Mouse (Mus musculus): ENCODE measurements at regions not wholly inside any gene's neighbourhood (a gene's known extent, or its start where the extent isn't known, plus 50 kb on each side); places are given as distances from the start of the nearest gene placed in this dataset.
"Not testable (repeated sequence)": the region's sequence is repeated elsewhere in the genome, so short reads cannot be mapped to it uniquely, and the experiment has no call there.

- 84% methylated on average over 3 of the region's 3 CpGs for WGBS
- no peak overlapping the region for H3K27ac ChIP-seq (replicated peaks)
- no peaks in the 10 kb centered on the region for H3K27me3 ChIP-seq (ENCODE audit: low read depth, poor library complexity, severe bottlenecking)
- H3K36me3 ChIP-seq: no peaks in the 10 kb centered on the region
- H3K9me3 ChIP-seq (replicated peaks): no peaks in the 10 kb centered on the region
- no peak overlapping the region for H3K4me3 ChIP-seq
- no peak for DNase-seq (ENCODE audit: low spot score)
- no peaks in the 10 kb centered on the region for H3K4me1 ChIP-seq
These were observed 531.2 kb downstream of the Synb start for GRCm38 (mm10) chr14:68762916-68763315.

GRCm38 (mm10) chr14:68744661-68745060 lies 549.4 kb downstream of the Synb start:
- H3K4me3 ChIP-seq: no peak overlapping the region
- no peaks in the 10 kb centered on the region for H3K27me3 ChIP-seq (ENCODE audit: low read depth, poor library complexity, severe bottlenecking)
- DNase-seq (ENCODE audit: low spot score): no peak
- no peaks in the 10 kb centered on the region for H3K4me1 ChIP-seq
- H3K36me3 ChIP-seq: no peaks in the 10 kb centered on the region
- 69% methylated on average over 2 of the region's 2 CpGs for WGBS
- H3K9me3 ChIP-seq (replicated peaks): no peaks in the 10 kb centered on the region
- H3K27ac ChIP-seq (replicated peaks): no peak overlapping the region

GRCm38 (mm10) chr14:68738474-68738873 lies 555.6 kb downstream of the Synb start:
- H3K4me1 ChIP-seq: no peaks in the 10 kb centered on the region
- H3K27me3 ChIP-seq (ENCODE audit: low read depth, poor library complexity, severe bottlenecking): no peaks in the 10 kb centered on the region
- H3K36me3 ChIP-seq: no peaks in the 10 kb centered on the region
- WGBS: no CpG with 5 or more reads among the region's 1 CpGs
- no peak for DNase-seq (ENCODE audit: low spot score)
- H3K27ac ChIP-seq (replicated peaks): no peak overlapping the region
- H3K9me3 ChIP-seq (replicated peaks): no peaks in the 10 kb centered on the region
- H3K4me3 ChIP-seq: no peak overlapping the region

GRCm38 (mm10) chr14:68735756-68736155 lies 558.3 kb downstream of the Synb start:
- H3K27me3 ChIP-seq (ENCODE audit: low read depth, poor library complexity, severe bottlenecking); H3K4me1 ChIP-seq; H3K27ac ChIP-seq (replicated peaks); H3K36me3 ChIP-seq; H3K9me3 ChIP-seq (replicated peaks); H3K4me3 ChIP-seq: not testable (repeated sequence)
- DNase-seq (ENCODE audit: low spot score): peak; percentile 67
- WGBS: 72% methylated on average over 2 of the region's 2 CpGs

GRCm38 (mm10) chr14:68721156-68721555 lies 572.9 kb downstream of the Synb start:
- DNase-seq (ENCODE audit: low spot score): no peak
- H3K4me3 ChIP-seq: no peak overlapping the region
- no peaks in the 10 kb centered on the region for H3K9me3 ChIP-seq (replicated peaks)
- no peak overlapping the region for H3K27ac ChIP-seq (replicated peaks)
- no peaks in the 10 kb centered on the region for H3K27me3 ChIP-seq (ENCODE audit: low read depth, poor library complexity, severe bottlenecking)
- H3K4me1 ChIP-seq: no peaks in the 10 kb centered on the region
- no peaks in the 10 kb centered on the region for H3K36me3 ChIP-seq
- 76% methylated on average over 6 of the region's 6 CpGs for WGBS

- Histone ChIP-seq H3K36me3 (no peaks in the 10 kb centered on the region), H3K4me3 (no peak overlapping the region), H3K9me3 (replicated peaks) (no peaks in the 10 kb centered on the region), H3K27ac (replicated peaks) (no peak overlapping the region), H3K4me1 (no peaks in the 10 kb centered on the region), H3K27me3 (ENCODE audit: low read depth, poor library complexity, severe bottlenecking) (no peaks in the 10 kb centered on the region)
- 84% methylated on average over 9 of the region's 9 CpGs for WGBS
- no peak for DNase-seq (ENCODE audit: low spot score)
These were observed 574.5 kb downstream of the Synb start for GRCm38 (mm10) chr14:68719429-68720160.

GRCm38 (mm10) chr14:68718846-68719245 lies 575.3 kb downstream of the Synb start:
- no peaks in the 10 kb centered on the region for H3K27me3 ChIP-seq (ENCODE audit: low read depth, poor library complexity, severe bottlenecking)
- WGBS: 90% methylated on average over 6 of the region's 6 CpGs
- no peaks in the 10 kb centered on the region for H3K9me3 ChIP-seq (replicated peaks)
- H3K4me3 ChIP-seq: no peak overlapping the region
- no peak for DNase-seq (ENCODE audit: low spot score)
- H3K27ac ChIP-seq (replicated peaks): no peak overlapping the region
- H3K4me1 ChIP-seq: no peaks in the 10 kb centered on the region
- H3K36me3 ChIP-seq: no peaks in the 10 kb centered on the region

All from midbrain, embryonic 10.5 days (tissue).